Mouse (Mus musculus): ENCODE measurements around the gene Ubr7. TPM values are rescaled to one million over a fixed set of nuclear protein-coding genes. Genes with fewer than 3 reads are reported as not detected.

Gene Ubr7
- polyA plus RNA-seq (2015; fragmentation: Nextera tagmentation; extraction: Ambion mirVana) = 32.2 and 36.8 TPM in 2 replicates

- ATAC-seq = peak; percentile 97
- Histone ChIP-seq H3K36me3 (no peaks in the 10 kb centered on the region), H3K4me3 (replicated peaks) (peak within 1 kb of the TSS; percentile 91), H3K4me2 (replicated peaks) (peak within 1 kb of the TSS; percentile 79), H3K9me3 (no peaks in the 10 kb centered on the region), H3K27ac (peak within 1 kb of the TSS; percentile 88), H3K9ac (peak within 1 kb of the TSS; percentile 88), H3K4me1 (replicated peaks) (peaks cover 10% of the 10 kb centered on the region; the same call in 1 of the 2 replicates), H3K27me3 (replicated peaks) (no peaks in the 10 kb centered on the region)
- under 1% methylated on average over 73 of the region's 73 CpGs for WGBS
Measured at GRCm38 (mm10) chr12:102757689-102758402, at the start of gene Ubr7, which contains the start of the genes Gm28051 and Gon7. TSS of gene Ubr7 (plus strand) at chr12:102757967. TSS of gene Gm28051 (minus strand) at chr12:102757765. TSS of gene Gon7 (minus strand) at chr12:102757803.

- no peak overlapping the region for H3K9ac ChIP-seq
- WGBS = 63% methylated on average over 11 of the region's 11 CpGs
- H3K36me3 ChIP-seq = no peaks in the 10 kb centered on the region
- peaks cover 32% of the 10 kb centered on the region for H3K4me1 ChIP-seq (replicated peaks)
- ATAC-seq = peak; percentile 13; the same call in 1 of the 2 replicates
- H3K4me3 ChIP-seq (replicated peaks) = no peak overlapping the region
- H3K4me2 ChIP-seq (replicated peaks) = no peak overlapping the region
- no peaks in the 10 kb centered on the region for H3K27me3 ChIP-seq (replicated peaks)
- H3K9me3 ChIP-seq = no peaks in the 10 kb centered on the region
- H3K27ac ChIP-seq = peak overlapping the region; percentile 36; the same call in 1 of the 2 replicates
Measured at GRCm38 (mm10) chr12:102708220-102708619, 49.5 kb upstream of the Ubr7 start.

GRCm38 (mm10) chr12:102709896-102710295, 47.9 kb upstream of the Ubr7 start:
- WGBS = 86% methylated on average over 5 of the region's 5 CpGs
- no peaks in the 10 kb centered on the region for H3K36me3 ChIP-seq
- ATAC-seq = no peak
- no peaks in the 10 kb centered on the region for H3K27me3 ChIP-seq (replicated peaks)
- no peak overlapping the region for H3K4me3 ChIP-seq (replicated peaks)
- peaks cover 26% of the 10 kb centered on the region; the same call in 1 of the 2 replicates for H3K4me1 ChIP-seq (replicated peaks)
- H3K4me2 ChIP-seq (replicated peaks) = no peak overlapping the region
- no peaks in the 10 kb centered on the region for H3K9me3 ChIP-seq
- H3K9ac ChIP-seq = no peak overlapping the region
- no peak overlapping the region for H3K27ac ChIP-seq

GRCm38 (mm10) chr12:102710851-102711375, 46.9 kb upstream of the Ubr7 start:
- 60% methylated on average over 4 of the region's 4 CpGs for WGBS
- Histone ChIP-seq H3K4me1 (replicated peaks) (0 out of 2 replicates have a peak, but pooled peaks cover 21% of the 10 kb centered on the region), H3K9ac (no peak overlapping the region), H3K4me3 (replicated peaks) (no peak overlapping the region), H3K9me3 (no peaks in the 10 kb centered on the region), H3K27me3 (replicated peaks) (no peaks in the 10 kb centered on the region), H3K27ac (no peak overlapping the region), H3K36me3 (no peaks in the 10 kb centered on the region), H3K4me2 (replicated peaks) (no peak overlapping the region)
- ATAC-seq = no peak

GRCm38 (mm10) chr12:102713153-102713865, 44.5 kb upstream of the Ubr7 start:
- H3K27ac ChIP-seq = no peak overlapping the region
- 62% methylated on average over 20 of the region's 20 CpGs for WGBS
- H3K4me2 ChIP-seq (replicated peaks) = no peak overlapping the region
- H3K4me3 ChIP-seq (replicated peaks) = no peak overlapping the region
- H3K36me3 ChIP-seq = no peaks in the 10 kb centered on the region
- H3K9me3 ChIP-seq = no peaks in the 10 kb centered on the region
- no peak for ATAC-seq
- H3K9ac ChIP-seq = no peak overlapping the region
- no peaks in the 10 kb centered on the region for H3K27me3 ChIP-seq (replicated peaks)
- 0 out of 2 replicates have a peak, but pooled peaks cover 10% of the 10 kb centered on the region for H3K4me1 ChIP-seq (replicated peaks)

- Histone ChIP-seq H3K4me2 (replicated peaks) (no peak overlapping the region), H3K36me3 (no peaks in the 10 kb centered on the region), H3K27ac (no peak overlapping the region), H3K9me3 (no peaks in the 10 kb centered on the region), H3K9ac (no peak overlapping the region), H3K4me1 (replicated peaks) (0 out of 2 replicates have a peak, but pooled peaks cover 10% of the 10 kb centered on the region), H3K4me3 (replicated peaks) (no peak overlapping the region), H3K27me3 (replicated peaks) (no peaks in the 10 kb centered on the region)
- WGBS = 65% methylated on average over 2 of the region's 2 CpGs
- ATAC-seq = no peak
Measured at GRCm38 (mm10) chr12:102714116-102714515, 43.7 kb upstream of the Ubr7 start.

- H3K27me3 ChIP-seq (replicated peaks) = no peaks in the 10 kb centered on the region
- no peak overlapping the region for H3K4me3 ChIP-seq (replicated peaks)
- H3K36me3 ChIP-seq = no peaks in the 10 kb centered on the region
- 0 out of 2 replicates have a peak, but pooled peaks cover 10% of the 10 kb centered on the region for H3K4me1 ChIP-seq (replicated peaks)
- WGBS = 80% methylated on average over 10 of the region's 10 CpGs
- no peaks in the 10 kb centered on the region for H3K9me3 ChIP-seq
- H3K27ac ChIP-seq = no peak overlapping the region
- ATAC-seq = no peak
- H3K9ac ChIP-seq = no peak overlapping the region
- H3K4me2 ChIP-seq (replicated peaks) = no peak overlapping the region
Measured at GRCm38 (mm10) chr12:102714654-102715395, 42.9 kb upstream of the Ubr7 start.

- Histone ChIP-seq H3K4me3 (replicated peaks) (no peak overlapping the region), H3K9me3 (no peaks in the 10 kb centered on the region), H3K4me1 (replicated peaks) (no peaks in the 10 kb centered on the region), H3K9ac (no peak overlapping the region), H3K27me3 (replicated peaks) (no peaks in the 10 kb centered on the region), H3K4me2 (replicated peaks) (no peak overlapping the region), H3K27ac (no peak overlapping the region), H3K36me3 (no peaks in the 10 kb centered on the region)
- peak; percentile 73; the same call in 1 of the 2 replicates for ATAC-seq
- 22% methylated on average over 13 of the region's 13 CpGs for WGBS
Measured at GRCm38 (mm10) chr12:102719552-102720315, 38.0 kb upstream of the Ubr7 start.

- no peak for ATAC-seq
- Histone ChIP-seq H3K27me3 (replicated peaks) (no peaks in the 10 kb centered on the region), H3K27ac (no peak overlapping the region), H3K4me3 (replicated peaks) (no peak overlapping the region), H3K4me1 (replicated peaks) (peaks cover 7% of the 10 kb centered on the region; the same call in 1 of the 2 replicates), H3K9ac (no peak overlapping the region), H3K9me3 (no peaks in the 10 kb centered on the region), H3K4me2 (replicated peaks) (no peak overlapping the region), H3K36me3 (no peaks in the 10 kb centered on the region)
- 62% methylated on average over 11 of the region's 11 CpGs for WGBS
Measured at GRCm38 (mm10) chr12:102722451-102722850, 35.3 kb upstream of the Ubr7 start.

GRCm38 (mm10) chr12:102722966-102723365, 34.8 kb upstream of the Ubr7 start:
- Histone ChIP-seq H3K4me2 (replicated peaks) (no peak overlapping the region), H3K27ac (no peak overlapping the region), H3K9ac (no peak overlapping the region), H3K4me1 (replicated peaks) (peaks cover 7% of the 10 kb centered on the region; the same call in 1 of the 2 replicates), H3K9me3 (no peaks in the 10 kb centered on the region), H3K27me3 (replicated peaks) (no peaks in the 10 kb centered on the region), H3K4me3 (replicated peaks) (no peak overlapping the region), H3K36me3 (no peaks in the 10 kb centered on the region)
- ATAC-seq = no peak
- WGBS = 66% methylated on average over 8 of the region's 8 CpGs

GRCm38 (mm10) chr12:102723861-102724260, 33.9 kb upstream of the Ubr7 start:
- no peak for ATAC-seq
- Histone ChIP-seq H3K27me3 (replicated peaks) (no peaks in the 10 kb centered on the region), H3K4me3 (replicated peaks) (no peak overlapping the region), H3K27ac (no peak overlapping the region), H3K9me3 (no peaks in the 10 kb centered on the region), H3K4me1 (replicated peaks) (peaks cover 7% of the 10 kb centered on the region; the same call in 1 of the 2 replicates), H3K9ac (no peak overlapping the region), H3K4me2 (replicated peaks) (no peak overlapping the region), H3K36me3 (no peaks in the 10 kb centered on the region)
- WGBS = 69% methylated on average over 6 of the region's 6 CpGs
